21 mouse cellular contexts compared by ENCODE assay signal in the genomic region with DNA sequence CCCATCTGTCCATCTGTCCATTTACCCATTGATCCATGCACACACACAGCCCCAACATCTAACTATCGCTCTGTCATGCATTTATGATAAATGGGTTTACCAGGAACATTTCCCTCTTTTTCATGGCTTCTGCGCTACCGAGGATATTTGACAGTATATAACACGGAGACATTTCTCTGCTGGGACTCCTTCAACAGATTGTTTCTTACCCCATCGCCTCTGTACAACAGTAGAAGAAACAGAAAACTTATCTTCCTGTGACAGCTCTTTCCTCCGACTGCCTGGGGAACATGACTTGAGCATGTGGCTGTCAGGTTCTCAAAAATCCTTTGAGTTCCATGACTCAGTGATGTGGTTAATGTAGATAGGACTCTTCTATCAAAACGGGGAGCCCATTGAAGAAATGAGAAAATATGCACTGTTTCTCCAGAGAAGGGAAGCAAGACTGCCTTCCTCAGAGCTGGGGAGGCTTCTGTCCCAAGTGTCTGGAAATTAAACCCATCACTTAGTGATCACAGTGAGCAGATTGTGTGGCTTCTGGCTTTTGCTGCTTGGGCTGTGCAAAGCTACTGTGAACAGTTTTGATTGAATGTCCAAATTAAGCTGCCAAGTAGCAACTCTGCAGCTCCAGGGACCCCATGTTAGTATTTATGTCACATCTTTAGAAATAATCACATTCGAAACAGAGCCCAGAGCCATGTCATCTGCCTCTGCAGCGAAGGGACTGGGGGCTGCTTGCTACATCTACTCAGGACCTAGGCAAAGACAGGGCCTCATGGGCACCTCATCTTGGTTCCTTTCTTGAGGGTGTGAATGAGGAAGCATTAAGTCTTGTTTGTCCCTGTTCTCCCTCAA.
DNase-seq lines count a peak whose midpoint lies in the region; ATAC-seq and TF ChIP-seq lines count a peak whose summit lies in the region.
"Had no signal": no experiment of that assay in that cellular context is flagged by ENCODE, and none has a peak within 500 bp of the region (broad histone marks: within the 10 kb centered on the region; RNA-seq: fewer than 3 reads in every experiment).

No protein-coding gene starts in this region.

- H3K9ac ChIP-seq in forebrain, embryonic 14.5 days (ENCODE audit: low read length) = no peak overlapping the region
- no peak overlapping the region for H3K9ac ChIP-seq in forebrain, embryonic 11.5 days (ENCODE audit: low read length)
- H3K9ac ChIP-seq in lung, embryonic 14.5 days = no peak overlapping the region
- H3K9ac ChIP-seq: embryonic facial prominence, embryonic 13.5 days had no signal

- no peaks in the 10 kb centered on the region for H3K36me3 ChIP-seq in forebrain, embryonic 14.5 days (ENCODE audit: control insufficient read depth, insufficient read depth, low read length)
- no peaks in the 10 kb centered on the region for H3K36me3 ChIP-seq in forebrain, embryonic 11.5 days (ENCODE audit: control insufficient read depth, insufficient read depth, low read length)
- H3K36me3 ChIP-seq in lung, embryonic 14.5 days (ENCODE audit: insufficient read depth) = no peaks in the 10 kb centered on the region
- H3K36me3 ChIP-seq: embryonic facial prominence, embryonic 13.5 days; G1E had no signal

- no peak overlapping the region; the same call in 1 of the 2 replicates for H3K27ac ChIP-seq in forebrain, embryonic 14.5 days (ENCODE audit: low read depth, low read length)
- H3K27ac ChIP-seq in forebrain, embryonic 11.5 days (ENCODE audit: low read depth, low read length) = no peak overlapping the region
- no peak overlapping the region for H3K27ac ChIP-seq in lung, embryonic 14.5 days (ENCODE audit: low read depth)
- H3K27ac ChIP-seq: embryonic facial prominence, embryonic 13.5 days; left cerebral cortex, adult 2 months; macrophage had no signal

- no peaks in the 10 kb centered on the region for H3K9me3 ChIP-seq in forebrain, embryonic 14.5 days (replicated peaks; ENCODE audit: control insufficient read depth, low read length)
- no peaks in the 10 kb centered on the region for H3K9me3 ChIP-seq in forebrain, embryonic 11.5 days (ENCODE audit: control insufficient read depth, low read length)
- H3K9me3 ChIP-seq in lung, embryonic 14.5 days (ENCODE audit: low read depth, low read length) = no peaks in the 10 kb centered on the region
- H3K9me3 ChIP-seq: embryonic facial prominence, embryonic 13.5 days had no signal

- no peak for TF ChIP-seq CTCF in lung, embryonic 14.5 days (IDR thresholded peaks at IDR 0.05; ENCODE audit: low read depth)

- no peaks in the 10 kb centered on the region for H3K27me3 ChIP-seq in forebrain, embryonic 14.5 days (replicated peaks; ENCODE audit: control insufficient read depth, insufficient read depth, low read length)
- no peaks in the 10 kb centered on the region for H3K27me3 ChIP-seq in forebrain, embryonic 11.5 days (ENCODE audit: control insufficient read depth, insufficient read depth, low read length)
- no peaks in the 10 kb centered on the region for H3K27me3 ChIP-seq in lung, embryonic 14.5 days (ENCODE audit: insufficient read depth, low read length)
- H3K27me3 ChIP-seq: embryonic facial prominence, embryonic 13.5 days had no signal

- WGBS in forebrain, embryonic 14.5 days = 85% methylated on average over 9 of the region's 9 CpGs
- whole genome bisulfite sequencing in forebrain, embryonic 11.5 days = 86% methylated on average over 9 of the region's 9 CpGs
- WGBS in lung, embryonic 14.5 days = 39% methylated on average over 9 of the region's 9 CpGs

- ATAC-seq in forebrain, embryonic 14.5 days = 0 out of 2 replicates have a peak, but pooled peaks have one; percentile 26
- ATAC-seq in forebrain, embryonic 11.5 days (replicated peaks; ENCODE audit: low FRiP score) = no peak
- ATAC-seq in lung, embryonic 14.5 days (ENCODE audit: insufficient read depth) = peak; percentile 77
- ATAC-seq: activated CD4-positive, CD25-positive, alpha-beta regulatory T cell, adult 4 months; intestine, postnatal 0 days had no signal

- no peaks in the 10 kb centered on the region for H3K4me1 ChIP-seq in forebrain, embryonic 14.5 days (ENCODE audit: control insufficient read depth, insufficient read depth, low read length)
- H3K4me1 ChIP-seq in forebrain, embryonic 11.5 days (replicated peaks; ENCODE audit: control insufficient read depth, insufficient read depth, low read length) = no peaks in the 10 kb centered on the region
- H3K4me1 ChIP-seq in lung, embryonic 14.5 days (ENCODE audit: insufficient read depth) = peaks cover 2% of the 10 kb centered on the region; the same call in 1 of the 2 replicates
- H3K4me1 ChIP-seq: embryonic facial prominence, embryonic 13.5 days had no signal

- DNase-seq in forebrain, embryonic 14.5 days (ENCODE audit: low spot score) = peak; percentile 46
- no peak for DNase-seq in forebrain, embryonic 11.5 days (ENCODE audit: low spot score)
- peak; percentile 64 for DNase-seq in lung, embryonic 14.5 days
- DNase-seq in lung, postnatal 25 days (ENCODE audit: low spot score) = no peak
- peak; percentile 1 for DNase-seq in 416B (ENCODE audit: low read depth)
- DNase-seq in layer of hippocampus, adult 9-11 months = peak; percentile 52
- no peak for DNase-seq in urinary bladder, postnatal 36 days (ENCODE audit: low spot score in 2 of 2)
- DNase-seq: adrenal gland, postnatal 10 days; cerebellum, postnatal 10 days; gastrocnemius, postnatal 14 days; heart, adult 18-20 months; heart, postnatal 4 days; left cerebral cortex, postnatal 4 days; liver; thymus, postnatal 14 days had no signal

- no peak overlapping the region for H3K4me3 ChIP-seq in forebrain, embryonic 14.5 days (ENCODE audit: low read depth, low read length)
- no peak overlapping the region for H3K4me3 ChIP-seq in forebrain, embryonic 11.5 days (ENCODE audit: low read depth, low read length)
- no peak overlapping the region for H3K4me3 ChIP-seq in lung, embryonic 14.5 days (ENCODE audit: low read depth, low read length)
- H3K4me3 ChIP-seq: embryonic facial prominence, embryonic 13.5 days; left cerebral cortex, adult 2 months had no signal

- H3K4me2 ChIP-seq in forebrain, embryonic 14.5 days (ENCODE audit: low read length) = no peak overlapping the region
- no peak overlapping the region for H3K4me2 ChIP-seq in forebrain, embryonic 11.5 days (ENCODE audit: low read depth, low read length, severe bottlenecking)
- H3K4me2 ChIP-seq in lung, embryonic 14.5 days = no peak overlapping the region
- H3K4me2 ChIP-seq: embryonic facial prominence, embryonic 13.5 days had no signal

Comparison
In these comparisons a context has a peak if more than half of its experiments do, and no peak if none do; other contexts are left out.
1. DNase-seq: peak in forebrain, embryonic 14.5 days (single experiment), lung, embryonic 14.5 days (single experiment), 416B (single experiment) and layer of hippocampus, adult 9-11 months (single experiment); none in forebrain, embryonic 11.5 days (single experiment), lung, postnatal 25 days (single experiment) and urinary bladder, postnatal 36 days (0 of 2).